Mouse (Mus musculus) bone marrow, adult 2 months (tissue): ENCODE data around the gene Nudcd3. TPM values are rescaled to one million over a fixed set of nuclear protein-coding genes. Genes with fewer than 3 reads are reported as not detected.

Experiments used
- H3K27ac ChIP-seq: fragments of 200-500 bp; 2 replicates; pipeline ENCODE4 v1.5.1; 2012; ENCODE audit warnings: low read depth, mild to moderate bottlenecking, control low read depth, inconsistent platforms, low read length; ENCODE audit not compliant: control insufficient read depth, poor library complexity, insufficient read depth
- H3K4me1 ChIP-seq: fragments of 200-500 bp; 2 replicates; pipeline ENCODE4 v1.6.1; 2011; ENCODE audit warnings: low read length; ENCODE audit not compliant: control insufficient read depth, insufficient read depth
- H3K4me3 ChIP-seq: fragments of 200-500 bp; replicated peaks from 2 replicates; pipeline ENCODE3; 2011; ENCODE audit warnings: mild to moderate bottlenecking, low read depth, low read length, control low read depth; ENCODE audit not compliant: control insufficient read depth
- CTCF ChIP-seq: fragments of 200-500 bp; IDR thresholded peaks from 2 replicates; pipeline ENCODE4 v1.5.1; 2011; ENCODE audit warnings: low read length, control low read depth; ENCODE audit not compliant: control insufficient read depth, insufficient read depth
- POLR2A ChIP-seq: fragments of 200-500 bp; IDR thresholded peaks from 2 replicates; pipeline ENCODE4 v1.6.1; 2011; ENCODE audit warnings: low read depth, mild to moderate bottlenecking, control low read depth, low read length, borderline replicate concordance; ENCODE audit not compliant: control insufficient read depth
- whole genome bisulfite sequencing: fragments of 180-500 bp; shearing (Covaris S2); methylation state at CpG from one replicate; pipeline ENCODE4 v1.1.7; 2018; 5-methylcytosine and 5-hydroxymethylcytosine counted together
- polyA plus RNA-seq: library from polyadenylated mRNA; stranded (reverse); fragments of >200 nt; gene quantifications from 2 replicates; pipeline ENCODE4 v1.2.4, GENCODE M21; 2011; ENCODE audit warnings: low replicate concordance; ENCODE audit not compliant: missing spikeins, insufficient read depth, insufficient read length

Gene Nudcd3
- polyA plus RNA-seq, 1 experiment = 25.4 TPM

DNA sequence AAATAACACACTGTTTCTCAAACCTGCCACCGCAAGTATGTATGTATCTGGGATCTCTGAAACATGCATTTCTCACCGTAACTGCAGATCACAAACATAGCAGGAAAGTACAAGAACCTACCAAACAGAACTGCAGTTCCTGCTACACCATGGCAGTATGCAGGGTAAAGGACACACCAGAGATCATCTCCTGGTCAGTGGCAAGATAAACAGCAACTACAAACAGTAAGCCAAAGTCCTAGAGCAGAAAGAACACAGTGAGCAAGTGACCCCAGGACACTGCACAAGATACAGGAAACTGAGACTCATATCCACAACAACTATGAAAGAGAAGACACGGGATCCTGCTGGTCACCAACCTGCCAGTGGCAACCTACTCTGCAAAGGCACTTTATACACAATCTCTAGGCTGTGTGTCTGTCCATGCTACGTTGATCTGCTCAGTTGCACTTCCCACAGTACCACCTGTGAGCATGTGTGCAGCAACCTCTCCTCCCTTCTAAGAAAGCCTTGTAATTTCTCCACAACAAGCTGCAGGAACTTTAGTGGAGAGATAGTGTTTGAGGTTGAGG, 40.4 kb downstream of the Nudcd3 start:
- 73% methylated on average over 4 of the region's 4 CpGs for WGBS
- TF ChIP-seq POLR2A (no peak), CTCF (no peak)
- Histone ChIP-seq H3K4me3 (no peak overlapping the region), H3K27ac (no peak overlapping the region), H3K4me1 (no peaks in the 10 kb centered on the region; the same call in 1 of the 2 replicates)

GRCm38 (mm10) chr11:6158515-6158914, 41.7 kb downstream of the Nudcd3 start:
- H3K4me1 ChIP-seq = no peaks in the 10 kb centered on the region; the same call in 1 of the 2 replicates
- TF ChIP-seq CTCF = no peak
- TF ChIP-seq POLR2A = no peak

GRCm38 (mm10) chr11:6157119-6157518, 43.1 kb downstream of the Nudcd3 start:
- H3K4me1 ChIP-seq = peaks cover 3% of the 10 kb centered on the region
- H3K27ac ChIP-seq = no peak overlapping the region
- TF ChIP-seq CTCF = no peak
- no peak overlapping the region for H3K4me3 ChIP-seq
- WGBS = 86% methylated on average over 5 of the region's 5 CpGs

More at GRCm38 (mm10) chr11:6158515-6158914, 41.7 kb downstream of the Nudcd3 start:
- WGBS = 80% methylated on average over 1 of the region's 1 CpGs
- no peak overlapping the region for H3K4me3 ChIP-seq
- H3K27ac ChIP-seq = no peak overlapping the region

GRCm38 (mm10) chr11:6156651-6157050, 43.6 kb downstream of the Nudcd3 start:
- 84% methylated on average over 5 of the region's 5 CpGs for WGBS
- no peak overlapping the region for H3K4me3 ChIP-seq
- H3K4me1 ChIP-seq = peaks cover 3% of the 10 kb centered on the region
- no peak for TF ChIP-seq POLR2A
- no peak for TF ChIP-seq CTCF
- H3K27ac ChIP-seq = no peak overlapping the region

GRCm38 (mm10) chr11:6154211-6154701, 46.0 kb downstream of the Nudcd3 start:
- no peak overlapping the region for H3K4me3 ChIP-seq
- whole genome bisulfite sequencing = 25% methylated on average over 3 of the region's 3 CpGs

GRCm38 (mm10) chr11:6152864-6153263, 47.4 kb downstream of the Nudcd3 start:
- TF ChIP-seq CTCF (no peak), POLR2A (no peak)
- Histone ChIP-seq H3K4me3 (no peak overlapping the region), H3K4me1 (peaks cover 3% of the 10 kb centered on the region), H3K27ac (no peak overlapping the region)
- WGBS = 36% methylated on average over 4 of the region's 4 CpGs

More at GRCm38 (mm10) chr11:6154211-6154701, 46.0 kb downstream of the Nudcd3 start:
- Histone ChIP-seq H3K27ac (no peak overlapping the region), H3K4me1 (peaks cover 3% of the 10 kb centered on the region)
- TF ChIP-seq POLR2A (no peak), CTCF (no peak)

DNA sequence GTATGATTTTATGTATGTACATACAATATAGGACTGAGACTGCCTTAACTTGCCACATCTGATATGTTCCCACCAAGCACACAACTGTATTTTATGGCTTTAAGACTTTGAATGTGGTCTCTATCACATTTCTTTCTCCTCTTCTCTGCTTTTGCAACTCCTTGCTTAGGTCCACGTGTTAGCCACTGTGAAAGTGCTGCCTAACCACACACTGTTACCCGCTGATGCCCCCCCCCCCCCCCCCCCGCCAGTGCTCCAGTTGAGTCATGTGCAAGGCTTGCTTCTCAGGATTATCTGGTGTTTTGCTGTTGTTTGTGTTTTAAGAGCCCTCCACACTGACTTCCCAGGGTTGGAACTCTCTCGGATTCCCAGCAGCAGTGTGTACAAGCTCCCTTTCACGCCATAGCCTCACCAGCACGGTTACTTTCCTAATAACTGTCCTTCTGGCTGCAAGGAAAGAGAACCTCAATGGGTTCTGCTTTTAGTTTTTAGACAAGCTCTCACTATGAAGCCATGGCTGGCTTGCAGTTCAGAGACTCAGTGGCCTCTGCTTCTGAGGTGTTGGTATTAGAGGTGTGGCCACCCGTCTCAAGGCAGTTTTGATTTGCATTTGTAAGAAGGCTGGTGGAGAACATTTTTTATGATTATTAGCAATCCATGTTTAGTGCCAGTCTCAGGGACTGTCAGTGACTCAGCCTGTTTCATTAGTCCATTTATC, 61.8 kb downstream of the Nudcd3 start:
- Histone ChIP-seq H3K27ac (0 out of 2 replicates have a peak overlapping the region, but pooled peaks have one; percentile 14), H3K4me1 (no peaks in the 10 kb centered on the region; the same call in 1 of the 2 replicates), H3K4me3 (no peak overlapping the region)
- TF ChIP-seq CTCF (no peak), POLR2A (no peak)
- 47% methylated on average over 7 of the region's 7 CpGs for WGBS

DNA sequence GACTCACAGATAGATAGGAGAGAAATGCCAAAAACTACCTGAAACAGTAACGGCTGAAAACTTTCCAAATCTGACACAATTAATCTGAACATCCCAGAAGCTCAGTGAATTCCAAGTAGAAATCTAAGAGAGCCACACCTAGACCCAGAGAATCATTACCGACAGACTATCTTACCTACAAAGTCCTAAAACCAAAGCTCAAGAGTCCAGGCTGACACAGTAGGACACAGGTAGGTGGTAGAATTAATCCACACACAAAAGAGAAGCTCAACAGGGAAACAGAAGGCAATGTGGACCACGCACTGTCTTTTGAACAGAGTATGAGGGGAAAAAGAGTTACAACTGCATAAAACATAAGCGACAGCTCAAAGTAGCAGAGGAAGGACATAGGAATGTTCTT, 67.3 kb downstream of the Nudcd3 start:
- 93% methylated on average over 4 of the region's 4 CpGs for WGBS
- TF ChIP-seq POLR2A (no peak), CTCF (no peak)
- Histone ChIP-seq H3K4me1 (no peaks in the 10 kb centered on the region; the same call in 1 of the 2 replicates), H3K4me3 (no peak overlapping the region), H3K27ac (no peak overlapping the region)
